Mouse (Mus musculus) embryonic fibroblast, embryonic 13.5 days (primary cell): ENCODE measurements around the gene Slc20a1.

Experiments
- CTCF ChIP-seq: IDR thresholded peaks from 2 replicates; pipeline ENCODE4 v1.5.1; 2011; ENCODE audit warnings: mild to moderate bottlenecking, control low read depth, low read length, moderate library complexity, borderline replicate concordance; ENCODE audit not compliant: insufficient read depth
- POLR2A ChIP-seq: IDR thresholded peaks from 2 replicates; pipeline ENCODE4 v1.6.1; 2011; ENCODE audit warnings: low read depth, mild to moderate bottlenecking, control low read depth, low read length, moderate library complexity

DNA sequence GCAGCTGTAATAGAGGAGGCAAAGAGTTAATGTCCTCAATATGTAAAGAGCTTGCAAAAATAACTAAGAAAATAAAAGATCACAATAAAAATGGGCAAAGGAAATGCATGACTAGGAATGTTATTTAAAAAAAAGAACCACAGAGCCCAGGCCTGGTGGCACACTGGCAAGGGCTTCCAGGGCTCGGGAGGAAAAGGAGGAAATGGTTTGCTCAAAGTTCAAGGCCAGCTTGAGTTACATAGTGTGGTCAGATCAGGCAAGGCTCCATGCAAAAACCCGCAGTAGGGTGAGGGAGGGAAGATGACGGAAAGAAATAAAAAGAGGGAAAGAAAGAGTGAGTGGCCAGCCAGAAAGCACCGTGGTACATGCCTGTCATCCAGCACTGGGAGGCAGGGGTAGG is 30.0 kb downstream of the Slc20a1 start:
- TF ChIP-seq CTCF (no peak), POLR2A (no peak)
